Mouse (Mus musculus) bone marrow macrophage, adult 2 months (primary cell): ENCODE measurements around the gene Rnf115.

Source experiments
- CTCF ChIP-seq: IDR thresholded peaks from 2 replicates; pipeline ENCODE4 v1.5.1; 2012; ENCODE audit warnings: low read depth, mild to moderate bottlenecking, low read length, moderate library complexity
- POLR2A ChIP-seq: IDR thresholded peaks from 2 replicates; pipeline ENCODE4 v1.6.1; 2012; ENCODE audit warnings: mild to moderate bottlenecking, low read depth, low read length, borderline replicate concordance

DNA sequence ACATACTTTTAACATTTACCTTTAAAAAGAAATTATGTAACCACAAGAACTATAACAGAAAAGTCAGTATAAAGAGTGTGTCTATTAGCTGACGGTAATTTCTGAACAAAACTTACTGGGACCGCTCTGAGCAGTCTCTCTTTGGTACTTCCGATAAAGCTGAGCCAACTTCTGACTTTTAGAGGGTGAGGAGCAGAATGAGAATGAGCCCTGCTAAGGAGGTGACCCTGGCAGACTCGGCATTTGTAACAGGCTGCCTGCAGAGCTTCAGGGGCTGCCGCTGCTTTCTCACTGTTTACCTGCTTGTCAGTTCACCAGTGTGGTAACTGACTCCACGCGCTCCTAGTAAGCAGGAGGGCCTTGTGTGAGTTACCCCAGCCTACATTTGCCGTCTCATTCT is 54.8 kb downstream of the Rnf115 start:
- TF ChIP-seq CTCF = no peak
- TF ChIP-seq POLR2A = no peak
